In genomic region chr7:16858336-16858735, GRCm38 (mm10) we compare ENCODE assay signal across 9 mouse cellular contexts. TPM values are rescaled to one million over a fixed set of nuclear protein-coding genes. Genes with fewer than 3 reads are reported as not detected.
DNase-seq lines count a peak whose midpoint lies in the region; ATAC-seq and TF ChIP-seq lines count a peak whose summit lies in the region.
"Had no signal": no experiment of that assay in that cellular context is flagged by ENCODE, and none has a peak within 500 bp of the region (broad histone marks: within the 10 kb centered on the region; RNA-seq: fewer than 3 reads in every experiment).

No protein-coding gene starts in this region.

- ATAC-seq in hindbrain, embryonic 16.5 days: peak; percentile 6; the same call in 1 of the 2 replicates
- peak; percentile 82 for ATAC-seq in megakaryocyte, adult 5-6 weeks (ENCODE audit: poor library complexity, severe bottlenecking)

- peak; percentile 76 for TF ChIP-seq CTCF in bone marrow, adult 2 months (IDR thresholded peaks at IDR 0.05; ENCODE audit: control insufficient read depth, insufficient read depth, low read length)

- intact Hi-C loops in gastrocnemius, postnatal 36 days (cut with DNase I): no loop called here

- 43% methylated on average over 17 of the region's 17 CpGs for WGBS in bone marrow, adult 2 months
- 26% methylated on average over 17 of the region's 17 CpGs for WGBS in hindbrain, embryonic 16.5 days

- H3K9me3 ChIP-seq in hindbrain, embryonic 16.5 days (ENCODE audit: control insufficient read depth, low read length): no peaks in the 10 kb centered on the region
- H3K9me3 ChIP-seq: hindbrain, embryonic 15.5 days had no signal

- no peaks in the 10 kb centered on the region for H3K27me3 ChIP-seq in hindbrain, embryonic 16.5 days (replicated peaks; ENCODE audit: control insufficient read depth, insufficient read depth, low read length)
- H3K27me3 ChIP-seq: hindbrain, embryonic 15.5 days had no signal

- no peak overlapping the region for H3K27ac ChIP-seq in bone marrow, adult 2 months (ENCODE audit: control insufficient read depth, insufficient read depth, low read depth, low read length, poor library complexity)
- H3K27ac ChIP-seq in hindbrain, embryonic 16.5 days (ENCODE audit: low read depth, low read length): no peak overlapping the region
- H3K27ac ChIP-seq: hindbrain, embryonic 15.5 days had no signal

- H3K36me3 ChIP-seq in hindbrain, embryonic 16.5 days (ENCODE audit: control insufficient read depth, insufficient read depth, low read length): peaks cover 15% of the 10 kb centered on the region

- peak overlapping the region; percentile 23; the same call in 1 of the 2 replicates for H3K9ac ChIP-seq in hindbrain, embryonic 16.5 days (ENCODE audit: low read depth, low read length)
- H3K9ac ChIP-seq: hindbrain, embryonic 15.5 days had no signal

- no peak overlapping the region for H3K4me3 ChIP-seq in bone marrow, adult 2 months (replicated peaks; ENCODE audit: control insufficient read depth, low read depth, low read length)
- no peak overlapping the region for H3K4me3 ChIP-seq in hindbrain, embryonic 16.5 days (ENCODE audit: low read length)
- H3K4me3 ChIP-seq: hindbrain, embryonic 15.5 days had no signal

- H3K4me1 ChIP-seq in bone marrow, adult 2 months (ENCODE audit: control insufficient read depth, insufficient read depth, low read length): no peaks in the 10 kb centered on the region
- no peaks in the 10 kb centered on the region for H3K4me1 ChIP-seq in hindbrain, embryonic 16.5 days (ENCODE audit: control insufficient read depth, insufficient read depth, low read depth, low read length)
- H3K4me1 ChIP-seq: hindbrain, embryonic 15.5 days had no signal

- no peak overlapping the region for H3K4me2 ChIP-seq in hindbrain, embryonic 16.5 days (ENCODE audit: low read length)
- H3K4me2 ChIP-seq: hindbrain, embryonic 15.5 days had no signal

- TF ChIP-seq POLR2A in bone marrow, adult 2 months (IDR thresholded peaks at IDR 0.05; ENCODE audit: borderline replicate concordance, control insufficient read depth, low read depth, low read length): no peak

- DNase-seq in gastrocnemius, postnatal 10 days: peak; percentile 41
- DNase-seq in gastrocnemius, postnatal 36 days: no peak
- DNase-seq in CD4-positive helper T cell, adult 2 months (ENCODE audit: low read depth, low spot score): peak; percentile 73
- peak; percentile 69 for DNase-seq in thymus, postnatal 14 days
- DNase-seq in adipocyte (ENCODE audit: low spot score): no peak

RNA-seq across cellular contexts. Expression of gene Prkd2, which starts 15.6 kb away (rescaled TPM):
- total RNA-seq in gastrocnemius, postnatal 10 days (2021): 10 to 100 TPM in 1 of 2 experiments, 1 to 10 TPM in 1; 9.8 to 14.0 TPM
- 1 to 10 TPM; 5.1 to 6.5 TPM for total RNA-seq in gastrocnemius, postnatal 36 days (2021)
- 22.7 and 34.2 TPM in 2 replicates for polyA plus RNA-seq in bone marrow, adult 2 months (2011; ENCODE audit: insufficient read depth, insufficient read length, low replicate concordance, missing spikeins)
- 5.2 and 6.5 TPM in 2 replicates for polyA plus RNA-seq in hindbrain, embryonic 16.5 days (2015; fragmentation: Nextera tagmentation; extraction: Ambion mirVana)
- total RNA-seq in megakaryocyte, adult 5-6 weeks (2015): 8.8 and 14.0 TPM in 2 replicates
- 9.4 and 10.1 TPM in 2 replicates for total RNA-seq in megakaryocyte, adult 5-6 weeks (2017)

RNA-seq across cellular contexts. Expression of gene Dact3, which starts 16.8 kb away (rescaled TPM):
- 10 to 100 TPM in 1 of 2 experiments, 1 to 10 TPM in 1; 9.5 to 10.9 TPM for total RNA-seq in gastrocnemius, postnatal 10 days (2021)
- total RNA-seq in gastrocnemius, postnatal 36 days (2021): 1 to 10 TPM; 2.0 TPM
- polyA plus RNA-seq in bone marrow, adult 2 months (2011; ENCODE audit: insufficient read depth, insufficient read length, low replicate concordance, missing spikeins): 0.54 and 1.7 TPM in 2 replicates
- polyA plus RNA-seq in hindbrain, embryonic 16.5 days (2015; fragmentation: Nextera tagmentation; extraction: Ambion mirVana): 2.9 and 3.5 TPM in 2 replicates
- total RNA-seq in megakaryocyte, adult 5-6 weeks (2015): 0.09 and 0.23 TPM in 2 replicates
- total RNA-seq in megakaryocyte, adult 5-6 weeks (2017): 0.15 and 0.16 TPM in 2 replicates

RNA-seq across cellular contexts. Expression of gene Gng8, which starts 33.2 kb away (rescaled TPM):
- 1 to 10 TPM; 1.3 to 2.7 TPM for total RNA-seq in gastrocnemius, postnatal 10 days (2021)
- total RNA-seq in gastrocnemius, postnatal 36 days (2021): under 1 TPM in 1 of 2 experiments, not detected in 1; 0.54 TPM
- polyA plus RNA-seq in bone marrow, adult 2 months (2011; ENCODE audit: insufficient read depth, insufficient read length, low replicate concordance, missing spikeins): not detected in 2 replicates
- polyA plus RNA-seq in hindbrain, embryonic 16.5 days (2015; fragmentation: Nextera tagmentation; extraction: Ambion mirVana): 1.5 and 1.6 TPM in 2 replicates
- total RNA-seq in megakaryocyte, adult 5-6 weeks (2015): not detected in 2 replicates
- 0.48 TPM in 1 of 2 replicates, not detected in the other for total RNA-seq in megakaryocyte, adult 5-6 weeks (2017)

RNA-seq across cellular contexts. Expression of gene Fkrp, which starts 41.8 kb away (rescaled TPM):
- total RNA-seq in gastrocnemius, postnatal 10 days (2021): 10 to 100 TPM; 23.2 to 23.3 TPM
- 10 to 100 TPM; 45.3 to 50.1 TPM for total RNA-seq in gastrocnemius, postnatal 36 days (2021)
- polyA plus RNA-seq in bone marrow, adult 2 months (2011; ENCODE audit: insufficient read depth, insufficient read length, low replicate concordance, missing spikeins): 4.7 and 7.2 TPM in 2 replicates
- 46.9 and 48.4 TPM in 2 replicates for polyA plus RNA-seq in hindbrain, embryonic 16.5 days (2015; fragmentation: Nextera tagmentation; extraction: Ambion mirVana)
- total RNA-seq in megakaryocyte, adult 5-6 weeks (2015): 8.1 and 12.4 TPM in 2 replicates
- 8.1 and 10.6 TPM in 2 replicates for total RNA-seq in megakaryocyte, adult 5-6 weeks (2017)

RNA-seq across cellular contexts. Expression of gene Strn4, which starts 42.6 kb away (rescaled TPM):
- 10 to 100 TPM; 42.3 to 46.1 TPM for total RNA-seq in gastrocnemius, postnatal 10 days (2021)
- 10 to 100 TPM; 13.9 to 14.7 TPM for total RNA-seq in gastrocnemius, postnatal 36 days (2021)
- 41.2 and 92.7 TPM in 2 replicates for polyA plus RNA-seq in bone marrow, adult 2 months (2011; ENCODE audit: insufficient read depth, insufficient read length, low replicate concordance, missing spikeins)
- polyA plus RNA-seq in hindbrain, embryonic 16.5 days (2015; fragmentation: Nextera tagmentation; extraction: Ambion mirVana): 159 and 170 TPM in 2 replicates
- total RNA-seq in megakaryocyte, adult 5-6 weeks (2015): 25.7 and 27.6 TPM in 2 replicates
- 45.9 and 50.0 TPM in 2 replicates for total RNA-seq in megakaryocyte, adult 5-6 weeks (2017)

Comparison
In these comparisons a context has a peak if more than half of its experiments do, and no peak if none do; other contexts are left out.
1. DNase-seq: peak in gastrocnemius, postnatal 10 days (single experiment), CD4-positive helper T cell, adult 2 months (single experiment) and thymus, postnatal 14 days (single experiment); none in gastrocnemius, postnatal 36 days (0 of 2) and adipocyte (single experiment).